Mouse (Mus musculus) hindbrain, embryonic 14.5 days (tissue): ENCODE data around the gene Crybg3. TPM values are rescaled to one million over a fixed set of nuclear protein-coding genes. Genes with fewer than 3 reads are reported as not detected.

Experiments used
- ATAC-seq: fragments of 200-750 bp; cut with Nextera tagmentation; 2 replicates; pipeline ENCODE4 v1.8.0; 2017; ENCODE audit warnings: moderate number of reproducible peaks, mild to moderate bottlenecking, moderate TSS enrichment, moderate library complexity; ENCODE audit not compliant: low FRiP score
- DNase-seq: peaks from one replicate; pipeline ENCODE4 v3.0.0-alpha.2; 2015; ENCODE audit warnings: low spot score
- H3K27ac ChIP-seq: fragments of 300-500 bp; sonication (generic); 2 replicates; pipeline ENCODE4 v1.5.1; 2014; ENCODE audit warnings: mild to moderate bottlenecking, moderate library complexity
- H3K27me3 ChIP-seq: fragments of 300-500 bp; sonication (generic); 2 replicates; pipeline ENCODE4 v1.6.1; 2014; ENCODE audit warnings: mild to moderate bottlenecking, low read length, mixed read lengths; ENCODE audit not compliant: control insufficient read depth, insufficient read depth
- H3K36me3 ChIP-seq: fragments of 300-500 bp; sonication (generic); replicated peaks from 2 replicates; pipeline ENCODE4 v1.6.1; 2014; ENCODE audit not compliant: control insufficient read depth, insufficient read depth
- H3K4me1 ChIP-seq: fragments of 300-500 bp; sonication (generic); replicated peaks from 2 replicates; pipeline ENCODE4 v1.6.1; 2014; ENCODE audit warnings: antibody characterized with exemption, low read length, mixed read lengths; ENCODE audit not compliant: control insufficient read depth, insufficient read depth
- H3K4me2 ChIP-seq: fragments of 300-500 bp; sonication (generic); replicated peaks from 2 replicates; pipeline ENCODE4 v1.6.1; 2014; ENCODE audit warnings: mild to moderate bottlenecking, moderate library complexity
- H3K4me3 ChIP-seq: fragments of 300-500 bp; sonication (generic); replicated peaks from 2 replicates; pipeline ENCODE4 v1.5.1; 2014; ENCODE audit warnings: mild to moderate bottlenecking, low read length
- H3K9ac ChIP-seq: fragments of 300-500 bp; sonication (generic); 2 replicates; pipeline ENCODE4 v1.6.1; 2014
- H3K9me3 ChIP-seq: fragments of 300-500 bp; sonication (generic); 2 replicates; pipeline ENCODE4 v1.6.1; 2016; ENCODE audit warnings: low read length; ENCODE audit not compliant: control insufficient read depth
- WGBS: fragments of 180-500 bp; shearing (Covaris S2); extraction: QIAGEN DNeasy Blood & Tissue Kit; methylation state at CpG from one replicate; pipeline ENCODE4 v1.1.7; 2014; 5-methylcytosine and 5-hydroxymethylcytosine counted together
- polyA plus RNA-seq: library from polyadenylated mRNA; unstranded; fragments of >200 nt; fragmentation: Nextera tagmentation; extraction: Ambion mirVana; gene quantifications from 2 replicates; pipeline ENCODE4 v1.2.1, GENCODE M21; 2014

The Crybg3 gene
- polyA plus RNA-seq, 1 experiment from 2014 or later, result 3.6 TPM

DNA sequence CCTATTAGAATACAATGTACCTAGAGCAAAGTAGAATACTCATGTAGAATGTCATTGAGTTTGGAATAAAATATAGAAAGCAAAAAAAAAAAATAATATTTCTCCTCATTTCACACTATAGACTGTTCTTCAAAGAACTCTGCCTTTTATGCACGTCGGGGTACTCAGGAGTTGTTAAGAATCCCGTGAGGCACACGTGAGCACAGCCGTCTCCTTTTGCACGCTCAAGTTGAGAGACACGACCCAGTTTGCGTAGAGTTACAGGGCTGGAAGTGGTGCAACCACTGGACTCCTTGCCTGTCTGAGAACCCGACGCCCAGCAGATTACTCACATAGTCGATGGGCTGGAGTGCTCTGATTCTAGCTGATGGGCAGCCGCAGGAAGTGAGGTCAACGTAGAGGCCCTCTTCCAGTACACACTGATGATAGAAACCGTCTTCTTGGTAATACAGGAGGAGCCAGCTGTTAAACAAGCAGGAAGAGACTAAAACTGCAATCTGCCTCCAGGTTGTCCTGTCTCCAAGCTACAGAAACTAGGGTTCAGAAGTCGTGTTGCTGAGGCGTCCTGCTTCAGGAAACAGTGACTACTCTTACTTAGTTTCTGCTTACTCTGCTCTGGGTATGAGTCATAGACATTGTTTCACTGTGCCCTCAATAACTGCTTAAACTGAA lies 78.9 kb downstream of the Crybg3 start:
- ATAC-seq, result no peak

GRCm38 (mm10) chr16:59517447-59518219 lies 83.1 kb downstream of the Crybg3 start:
- WGBS, result 87% methylated on average over 15 of the region's 15 CpGs
- H3K36me3 ChIP-seq, result no peaks in the 10 kb centered on the region
- ATAC-seq (no peak), DNase-seq (no peak)
- no peaks in the 10 kb centered on the region for H3K9me3 ChIP-seq
- no peak overlapping the region for H3K4me2 ChIP-seq
- H3K27ac ChIP-seq, result no peak overlapping the region
- no peaks in the 10 kb centered on the region for H3K4me1 ChIP-seq
- H3K9ac ChIP-seq, result no peak overlapping the region
- no peaks in the 10 kb centered on the region for H3K27me3 ChIP-seq
- H3K4me3 ChIP-seq, result no peak overlapping the region

More for the DNA sequence above, 78.9 kb downstream of the Crybg3 start:
- Histone ChIP-seq H3K4me3 (no peak overlapping the region), H3K4me2 (no peak overlapping the region), H3K27me3 (no peaks in the 10 kb centered on the region), H3K9ac (no peak overlapping the region), H3K36me3 (no peaks in the 10 kb centered on the region), H3K4me1 (no peaks in the 10 kb centered on the region), H3K9me3 (no peaks in the 10 kb centered on the region), H3K27ac (no peak overlapping the region)
- DNase-seq, result no peak
- 89% methylated on average over 16 of the region's 16 CpGs for WGBS

DNA sequence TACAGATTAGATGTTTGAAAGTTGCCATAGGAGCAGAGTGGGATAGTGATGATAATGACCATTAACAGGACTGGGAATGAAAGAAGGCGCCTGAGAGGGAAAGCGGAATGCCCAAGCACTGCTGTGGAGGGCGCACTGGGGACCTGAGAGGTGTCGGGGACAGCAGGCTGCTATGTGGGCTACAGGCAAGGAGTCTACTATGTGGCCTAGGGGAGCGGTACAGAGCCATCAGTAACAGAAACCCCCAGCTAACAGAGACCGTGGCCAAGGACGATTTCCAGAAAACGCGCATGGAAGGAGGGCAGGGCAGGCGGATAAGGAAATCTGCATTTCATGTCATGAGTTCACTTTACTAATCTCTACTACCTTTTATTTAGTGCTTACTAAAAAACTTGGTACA lies 83.8 kb downstream of the Crybg3 start:
- Histone ChIP-seq H3K27me3 (no peaks in the 10 kb centered on the region), H3K27ac (no peak overlapping the region), H3K9ac (no peak overlapping the region), H3K9me3 (no peaks in the 10 kb centered on the region), H3K4me2 (no peak overlapping the region), H3K4me1 (no peaks in the 10 kb centered on the region), H3K36me3 (no peaks in the 10 kb centered on the region), H3K4me3 (no peak overlapping the region)
- WGBS, result 90% methylated on average over 10 of the region's 10 CpGs
- DNase-seq, result no peak
- ATAC-seq, result no peak

DNA sequence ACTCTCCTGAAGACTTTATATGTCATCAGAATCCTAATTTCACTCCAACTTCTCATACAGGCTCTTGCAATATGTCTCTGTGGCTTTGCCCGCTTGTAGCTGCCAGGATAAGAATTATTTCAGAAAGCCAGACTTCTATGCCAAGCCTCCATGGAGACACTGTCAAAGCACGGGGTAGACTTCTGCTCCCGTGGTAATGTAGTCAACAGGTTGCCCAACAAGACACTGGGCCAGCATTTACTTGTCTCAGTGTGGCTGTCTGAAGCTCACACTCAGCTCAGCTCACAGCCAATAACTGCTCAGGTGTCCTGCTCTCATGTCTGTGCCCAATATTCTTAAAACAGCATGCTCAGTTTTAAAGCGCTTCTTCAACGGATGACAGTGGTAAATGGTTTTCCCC lies 85.6 kb downstream of the Crybg3 start:
- no peak overlapping the region for H3K27ac ChIP-seq
- ATAC-seq (no peak), DNase-seq (no peak)
- H3K27me3 ChIP-seq, result no peaks in the 10 kb centered on the region
- H3K36me3 ChIP-seq, result no peaks in the 10 kb centered on the region
- WGBS, result 94% methylated on average over 5 of the region's 5 CpGs
- no peak overlapping the region for H3K4me3 ChIP-seq
- no peaks in the 10 kb centered on the region for H3K9me3 ChIP-seq
- no peak overlapping the region for H3K4me2 ChIP-seq
- no peaks in the 10 kb centered on the region for H3K4me1 ChIP-seq
- no peak overlapping the region for H3K9ac ChIP-seq

GRCm38 (mm10) chr16:59509830-59510229 lies 90.9 kb downstream of the Crybg3 start:
- H3K9me3 ChIP-seq, result no peaks in the 10 kb centered on the region
- H3K36me3 ChIP-seq, result no peaks in the 10 kb centered on the region
- DNase-seq (no peak), ATAC-seq (no peak)
- H3K4me2 ChIP-seq, result no peak overlapping the region
- H3K27ac ChIP-seq, result no peak overlapping the region
- no peak overlapping the region for H3K4me3 ChIP-seq
- H3K27me3 ChIP-seq, result no peaks in the 10 kb centered on the region
- no peaks in the 10 kb centered on the region for H3K4me1 ChIP-seq
- no peak overlapping the region for H3K9ac ChIP-seq
- 92% methylated on average over 5 of the region's 5 CpGs for WGBS

- no peak overlapping the region for H3K27ac ChIP-seq
- H3K4me3 ChIP-seq, result no peak overlapping the region
- DNase-seq (no peak), ATAC-seq (no peak)
- no peak overlapping the region for H3K9ac ChIP-seq
- no peaks in the 10 kb centered on the region for H3K27me3 ChIP-seq
- 91% methylated on average over 3 of the region's 3 CpGs for WGBS
- no peaks in the 10 kb centered on the region for H3K4me1 ChIP-seq
- H3K4me2 ChIP-seq, result no peak overlapping the region
- H3K9me3 ChIP-seq, result no peaks in the 10 kb centered on the region
- no peaks in the 10 kb centered on the region; the same call in 1 of the 2 replicates for H3K36me3 ChIP-seq
Observed at GRCm38 (mm10) chr16:59499180-59499579, 101.6 kb downstream of the Crybg3 start.

- H3K27me3 ChIP-seq, result no peaks in the 10 kb centered on the region
- H3K4me1 ChIP-seq, result no peaks in the 10 kb centered on the region
- H3K9ac ChIP-seq, result no peak overlapping the region
- 93% methylated on average over 1 of the region's 1 CpGs for WGBS
- H3K4me3 ChIP-seq, result no peak overlapping the region
- H3K27ac ChIP-seq, result no peak overlapping the region
- H3K9me3 ChIP-seq, result no peaks in the 10 kb centered on the region
- H3K36me3 ChIP-seq, result peaks cover 6% of the 10 kb centered on the region
- ATAC-seq (no peak), DNase-seq (no peak)
- no peak overlapping the region for H3K4me2 ChIP-seq
Observed at GRCm38 (mm10) chr16:59497947-59498346, 102.8 kb downstream of the Crybg3 start.

- Histone ChIP-seq H3K4me3 (no peak overlapping the region), H3K4me2 (no peak overlapping the region), H3K9ac (no peak overlapping the region), H3K4me1 (no peaks in the 10 kb centered on the region), H3K27me3 (no peaks in the 10 kb centered on the region), H3K9me3 (no peaks in the 10 kb centered on the region), H3K27ac (no peak overlapping the region), H3K36me3 (peaks cover 21% of the 10 kb centered on the region)
- 92% methylated on average over 14 of the region's 14 CpGs for WGBS
- DNase-seq (no peak), ATAC-seq (no peak)
Observed at GRCm38 (mm10) chr16:59493199-59493598, 107.6 kb downstream of the Crybg3 start.

DNA sequence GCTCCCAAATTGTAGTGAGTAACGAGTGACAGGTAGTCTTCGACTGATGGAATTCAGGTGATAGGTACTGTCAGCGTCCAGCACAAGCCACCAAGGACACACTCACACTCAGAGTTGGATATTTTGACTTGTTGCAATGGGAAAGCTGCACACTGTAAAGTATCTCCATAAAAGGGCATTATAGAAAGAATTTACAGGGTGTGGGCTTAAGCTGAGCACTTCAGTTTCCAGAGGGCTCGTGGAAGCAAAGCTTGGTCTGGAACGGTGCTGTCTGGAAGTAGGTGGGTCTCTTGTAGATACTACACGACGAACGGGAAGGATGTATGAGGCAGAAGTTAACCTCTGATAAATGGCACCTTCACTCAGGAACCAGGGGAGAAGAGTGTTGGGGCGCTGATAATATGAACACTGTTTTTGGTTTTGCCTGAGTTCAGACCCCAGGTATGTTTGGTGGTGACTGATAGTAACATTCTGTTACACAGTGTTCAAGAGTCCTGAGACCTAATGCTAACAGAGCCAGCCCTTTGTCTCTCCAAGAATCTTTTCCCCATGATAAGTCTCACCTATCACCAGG lies 112.7 kb downstream of the Crybg3 start:
- H3K27ac ChIP-seq, result no peak overlapping the region
- ATAC-seq (no peak), DNase-seq (no peak)
- no peaks in the 10 kb centered on the region for H3K27me3 ChIP-seq
- H3K36me3 ChIP-seq, result peaks cover 19% of the 10 kb centered on the region
- H3K9ac ChIP-seq, result no peak overlapping the region
- H3K4me1 ChIP-seq, result no peaks in the 10 kb centered on the region
- no peaks in the 10 kb centered on the region for H3K9me3 ChIP-seq
- 95% methylated on average over 9 of the region's 9 CpGs for WGBS
- H3K4me2 ChIP-seq, result no peak overlapping the region
- no peak overlapping the region for H3K4me3 ChIP-seq
